Mouse (Mus musculus): ENCODE data around the gene Xkr8. TPM values are rescaled to one million over a fixed set of nuclear protein-coding genes. Genes with fewer than 3 reads are reported as not detected.

Xkr8 gene
- polyA plus RNA-seq (2015; fragmentation: Nextera tagmentation; extraction: Ambion mirVana) = 6.4 and 8.7 TPM in 2 replicates

DNA sequence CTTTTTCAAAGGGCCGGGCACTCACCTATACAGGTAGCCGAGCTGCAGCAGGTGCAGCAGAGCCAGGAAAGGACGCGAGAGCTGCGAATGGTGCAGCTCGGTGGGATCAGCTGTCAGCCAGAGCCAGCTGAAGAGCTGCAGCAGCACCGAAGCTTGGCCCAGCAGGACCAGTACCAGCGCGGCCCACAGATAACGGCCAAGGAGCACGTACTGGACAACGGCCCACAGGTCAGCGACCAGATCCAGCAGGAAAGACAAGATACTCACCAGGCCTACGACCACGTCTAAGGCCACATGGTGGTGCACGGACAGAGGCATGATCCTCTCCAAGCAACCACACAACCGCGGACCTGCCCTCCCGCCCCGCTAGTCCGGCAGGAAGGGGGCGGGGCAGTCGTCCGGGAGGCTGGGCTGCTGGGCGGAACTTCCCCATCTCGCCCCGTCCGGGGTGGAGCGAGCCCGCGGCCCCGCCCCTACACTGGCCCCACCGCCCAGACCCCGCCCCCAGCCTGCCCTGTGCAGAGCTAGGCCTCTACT, at the start of gene Xkr8:
TSS of gene Xkr8 (minus strand) at position 399 of the 537 bp plus-strand sequence.

DNA sequence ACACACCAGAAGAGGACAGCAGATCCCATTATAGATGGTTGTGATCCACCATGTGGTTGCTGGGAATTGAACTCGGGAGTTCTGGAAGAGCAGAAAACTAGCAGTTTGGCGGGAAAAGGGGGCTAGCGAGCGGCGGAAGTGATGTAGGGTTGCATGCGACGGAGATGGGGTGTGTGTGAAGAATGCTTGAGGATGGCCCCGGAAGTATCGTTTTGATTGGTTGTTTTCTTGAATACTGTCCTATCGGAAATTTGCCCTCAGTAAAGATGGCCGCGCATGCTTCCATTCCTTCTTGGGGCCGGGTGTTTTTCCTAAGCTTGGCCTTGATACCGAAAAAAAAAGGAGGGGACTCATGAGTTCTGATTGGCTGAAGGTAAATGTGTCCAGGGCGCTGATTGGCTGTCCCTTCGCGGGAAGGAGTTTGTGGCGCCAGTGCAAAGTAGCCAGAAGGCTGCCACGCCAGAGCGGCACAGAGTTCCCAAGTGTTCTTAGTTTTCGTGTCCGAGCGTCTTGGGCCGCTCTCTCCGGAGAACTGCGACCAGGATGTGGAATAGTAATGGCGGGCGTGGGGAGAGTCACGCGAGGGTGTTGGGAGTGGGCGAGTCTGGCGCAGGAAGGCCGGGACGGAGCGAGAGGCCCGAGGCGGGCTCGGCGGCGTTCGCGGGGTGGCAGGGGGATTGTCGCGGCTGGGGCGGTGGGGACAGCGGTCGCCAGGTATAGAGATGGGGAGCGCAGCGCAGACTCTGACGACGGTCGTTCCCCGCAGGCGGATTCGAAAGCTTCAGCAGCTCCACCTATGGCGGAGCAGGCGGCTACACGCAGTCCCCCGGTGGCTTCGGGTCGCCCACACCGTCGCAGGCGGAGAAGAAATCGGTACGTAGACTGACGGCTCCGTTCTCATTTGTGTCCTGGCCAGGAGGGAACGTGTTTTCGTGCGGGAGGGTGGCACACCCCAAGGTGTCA, 35.8 kb upstream of the Xkr8 start, which contains the start of gene Rpa2:
TSS of gene Rpa2 (plus strand) at position 419 of the 963 bp plus-strand sequence.

DNA sequence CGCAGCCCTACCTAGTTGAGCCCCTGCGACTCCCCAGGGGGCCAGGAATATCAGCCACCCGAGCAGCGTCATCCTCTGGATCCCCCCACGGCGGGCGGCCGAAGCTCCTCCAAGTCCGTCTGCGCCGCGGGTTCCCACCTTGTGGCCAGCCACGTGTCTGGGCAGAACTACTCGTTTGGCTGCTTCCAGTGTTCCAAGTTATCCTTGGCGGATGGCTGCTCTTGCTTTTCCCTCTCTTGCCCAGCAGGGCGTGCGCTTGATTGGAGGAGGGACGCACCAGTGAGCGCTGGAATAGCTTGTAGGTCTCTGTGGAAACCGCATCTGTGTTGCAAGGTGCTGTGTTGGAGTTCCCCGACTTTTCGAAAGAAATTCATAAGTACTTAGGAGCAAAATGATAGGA, 24.6 kb upstream of the Xkr8 start, which contains the start of gene Smpdl3b:
TSS of gene Smpdl3b (minus strand) at position 279 of the 400 bp plus-strand sequence.

Other genes with a start within 250 kb of the Xkr8 start
- 20.9 and 21.0 TPM in 2 replicates for gene Sesn2, start 222.0 kb downstream of the Xkr8 start, polyA plus RNA-seq (2015; fragmentation: Nextera tagmentation; extraction: Ambion mirVana)
- gene Atpif1, start 198.9 kb downstream of the Xkr8 start, polyA plus RNA-seq (2015; fragmentation: Nextera tagmentation; extraction: Ambion mirVana) = 1,673 and 1,697 TPM in 2 replicates
- gene Dnajc8, start 197.0 kb downstream of the Xkr8 start, polyA plus RNA-seq (2015; fragmentation: Nextera tagmentation; extraction: Ambion mirVana) = 134 and 151 TPM in 2 replicates
- gene Ptafr, start 168.5 kb downstream of the Xkr8 start, polyA plus RNA-seq (2015; fragmentation: Nextera tagmentation; extraction: Ambion mirVana) = 0.74 and 1.0 TPM in 2 replicates
- 6.5 and 6.9 TPM in 2 replicates for gene Eya3, start 93.6 kb downstream of the Xkr8 start, polyA plus RNA-seq (2015; fragmentation: Nextera tagmentation; extraction: Ambion mirVana)
- 1.5 TPM in 2 replicates for gene Smpdl3b, start 24.7 kb upstream of the Xkr8 start, polyA plus RNA-seq (2015; fragmentation: Nextera tagmentation; extraction: Ambion mirVana)
- 30.8 and 33.0 TPM in 2 replicates for gene Rpa2, start 35.8 kb upstream of the Xkr8 start, polyA plus RNA-seq (2015; fragmentation: Nextera tagmentation; extraction: Ambion mirVana)
- 0.59 and 0.64 TPM in 2 replicates for gene Themis2, start 63.8 kb upstream of the Xkr8 start, polyA plus RNA-seq (2015; fragmentation: Nextera tagmentation; extraction: Ambion mirVana)
- gene Ppp1r8, start 110.6 kb upstream of the Xkr8 start, polyA plus RNA-seq (2015; fragmentation: Nextera tagmentation; extraction: Ambion mirVana) = 34.5 and 35.2 TPM in 2 replicates
- gene Stx12, start 152.0 kb upstream of the Xkr8 start, polyA plus RNA-seq (2015; fragmentation: Nextera tagmentation; extraction: Ambion mirVana) = 112 and 118 TPM in 2 replicates
- gene Fam76a, start 190.0 kb upstream of the Xkr8 start, polyA plus RNA-seq (2015; fragmentation: Nextera tagmentation; extraction: Ambion mirVana) = 34.6 and 36.4 TPM in 2 replicates
- gene Fgr, start 241.5 kb upstream of the Xkr8 start, polyA plus RNA-seq (2015; fragmentation: Nextera tagmentation; extraction: Ambion mirVana) = 0.13 and 0.19 TPM in 2 replicates

Measured in neural tube, postnatal 0 days (tissue).